Mouse (Mus musculus): Measurements from ENCODE around the gene Fbxl15. TPM values are rescaled to one million over a fixed set of nuclear protein-coding genes. Genes with fewer than 3 reads are reported as not detected.

The Fbxl15 gene
- polyA plus RNA-seq, 1 experiment from 2014 or later, result 17.7 TPM

GRCm38 (mm10) chr19:46331326-46331725, 3.3 kb downstream of the Fbxl15 start:
- no peak overlapping the region for H3K27ac ChIP-seq (ENCODE audit: low read depth)
- no peak overlapping the region for H3K4me2 ChIP-seq (ENCODE audit: low read length)
- H3K4me1 ChIP-seq (replicated peaks; ENCODE audit: control insufficient read depth, insufficient read depth, low read length), result peaks cover 22% of the 10 kb centered on the region
- 90% methylated on average over 14 of the region's 14 CpGs for WGBS
- H3K4me3 ChIP-seq (ENCODE audit: low read depth, low read length), result no peak overlapping the region
- ATAC-seq (replicated peaks; ENCODE audit: low FRiP score, low TSS enrichment, low read depth), result no peak
- no peaks in the 10 kb centered on the region for H3K9me3 ChIP-seq (ENCODE audit: control insufficient read depth, low read length)
- H3K27me3 ChIP-seq (replicated peaks; ENCODE audit: control insufficient read depth, insufficient read depth, low read length), result peaks cover 6% of the 10 kb centered on the region
- H3K36me3 ChIP-seq (ENCODE audit: control insufficient read depth, insufficient read depth, low read length), result peaks cover 20% of the 10 kb centered on the region
- DNase-seq (ENCODE audit: low spot score), result no peak
- H3K9ac ChIP-seq (ENCODE audit: low read length), result no peak overlapping the region

DNA sequence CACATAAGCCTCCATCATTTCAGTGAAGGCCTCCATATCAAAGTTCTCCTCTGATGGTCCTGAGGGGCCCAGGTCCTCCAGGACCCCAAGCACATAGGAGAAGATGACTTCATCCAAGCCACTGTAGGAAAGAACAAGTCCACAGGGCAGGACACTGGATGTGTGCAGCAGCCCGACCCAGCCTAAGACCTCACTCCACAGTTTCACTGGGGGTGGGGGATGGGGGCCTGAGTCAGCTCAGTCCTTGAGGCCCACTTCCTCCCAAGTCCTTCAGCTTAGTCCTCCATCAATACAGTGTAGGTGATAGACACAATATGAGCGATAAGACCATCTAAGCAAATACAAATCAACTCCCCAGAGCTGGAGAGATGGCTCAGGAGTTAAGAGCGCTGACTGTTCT, 4.0 kb downstream of the Fbxl15 start:
- Histone ChIP-seq H3K4me2 (ENCODE audit: low read length) (no peak overlapping the region), H3K4me1 (replicated peaks; ENCODE audit: control insufficient read depth, insufficient read depth, low read length) (peaks cover 17% of the 10 kb centered on the region), H3K9me3 (ENCODE audit: control insufficient read depth, low read length) (no peaks in the 10 kb centered on the region), H3K36me3 (ENCODE audit: control insufficient read depth, insufficient read depth, low read length) (peaks cover 20% of the 10 kb centered on the region), H3K27me3 (replicated peaks; ENCODE audit: control insufficient read depth, insufficient read depth, low read length) (peaks cover under 1% of the 10 kb centered on the region; the same call in 1 of the 2 replicates), H3K9ac (ENCODE audit: low read length) (no peak overlapping the region), H3K4me3 (ENCODE audit: low read depth, low read length) (no peak overlapping the region), H3K27ac (ENCODE audit: low read depth) (no peak overlapping the region)
- ATAC-seq (replicated peaks; ENCODE audit: low FRiP score, low TSS enrichment, low read depth), result no peak
- 83% methylated on average over 3 of the region's 3 CpGs for WGBS
- no peak for DNase-seq (ENCODE audit: low spot score)

GRCm38 (mm10) chr19:46332721-46333339, 4.8 kb downstream of the Fbxl15 start:
- Histone ChIP-seq H3K36me3 (ENCODE audit: control insufficient read depth, insufficient read depth, low read length) (peaks cover 20% of the 10 kb centered on the region), H3K4me2 (ENCODE audit: low read length) (no peak overlapping the region), H3K4me1 (replicated peaks; ENCODE audit: control insufficient read depth, insufficient read depth, low read length) (peaks cover 14% of the 10 kb centered on the region), H3K27ac (ENCODE audit: low read depth) (no peak overlapping the region), H3K4me3 (ENCODE audit: low read depth, low read length) (no peak overlapping the region), H3K27me3 (replicated peaks; ENCODE audit: control insufficient read depth, insufficient read depth, low read length) (no peaks in the 10 kb centered on the region), H3K9me3 (ENCODE audit: control insufficient read depth, low read length) (no peaks in the 10 kb centered on the region), H3K9ac (ENCODE audit: low read length) (no peak overlapping the region)
- ATAC-seq (replicated peaks; ENCODE audit: low FRiP score, low TSS enrichment, low read depth), result no peak
- DNase-seq (ENCODE audit: low spot score), result no peak
- WGBS, result 65% methylated on average over 7 of the region's 7 CpGs

GRCm38 (mm10) chr19:46333906-46334305, 5.9 kb downstream of the Fbxl15 start:
- ATAC-seq (replicated peaks; ENCODE audit: low FRiP score, low TSS enrichment, low read depth), result no peak

DNA sequence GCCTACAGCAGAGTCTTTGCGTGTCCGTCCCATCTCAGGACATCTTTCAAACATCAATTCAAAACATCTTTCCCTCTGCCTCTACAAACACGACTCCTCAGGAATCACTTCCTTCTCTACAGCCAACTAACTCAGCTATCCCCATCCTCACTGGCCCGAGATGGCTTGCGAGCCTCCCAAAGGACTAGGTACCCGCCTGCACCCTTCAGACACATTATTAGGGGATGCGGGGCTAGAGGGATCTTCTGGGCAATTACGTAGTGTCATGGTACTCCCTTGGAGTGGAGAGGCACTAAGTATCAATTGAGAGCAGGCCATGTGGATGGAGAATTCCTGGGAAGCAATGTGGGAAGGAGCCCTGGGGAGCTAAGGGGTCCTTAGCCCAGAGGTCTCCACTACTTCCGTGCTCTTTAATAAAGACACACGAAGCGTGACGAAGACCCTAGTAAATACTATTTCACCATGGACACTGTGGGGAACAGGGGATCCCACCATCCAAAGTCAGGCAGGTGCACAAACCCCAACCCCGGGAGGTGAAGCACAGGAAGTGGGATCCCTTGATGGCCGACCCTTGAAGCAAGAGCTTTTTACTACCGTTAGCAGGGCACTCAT, 9.8 kb downstream of the Fbxl15 start:
- ATAC-seq (replicated peaks; ENCODE audit: low FRiP score, low TSS enrichment, low read depth), result no peak
- Histone ChIP-seq H3K9me3 (ENCODE audit: control insufficient read depth, low read length) (no peaks in the 10 kb centered on the region), H3K9ac (ENCODE audit: low read length) (peak overlapping the region; percentile 60), H3K4me3 (ENCODE audit: low read depth, low read length) (peak overlapping the region; percentile 67), H3K4me1 (replicated peaks; ENCODE audit: control insufficient read depth, insufficient read depth, low read length) (peaks cover 4% of the 10 kb centered on the region; the same call in 1 of the 2 replicates), H3K4me2 (ENCODE audit: low read length) (peak overlapping the region; percentile 70), H3K27ac (ENCODE audit: low read depth) (no peak overlapping the region), H3K36me3 (ENCODE audit: control insufficient read depth, insufficient read depth, low read length) (no peaks in the 10 kb centered on the region), H3K27me3 (replicated peaks; ENCODE audit: control insufficient read depth, insufficient read depth, low read length) (no peaks in the 10 kb centered on the region)
- DNase-seq (ENCODE audit: low spot score), result no peak
- WGBS, result 30% methylated on average over 15 of the region's 15 CpGs

More at GRCm38 (mm10) chr19:46333906-46334305, 5.9 kb downstream of the Fbxl15 start:
- Histone ChIP-seq H3K27me3 (replicated peaks; ENCODE audit: control insufficient read depth, insufficient read depth, low read length) (no peaks in the 10 kb centered on the region), H3K36me3 (ENCODE audit: control insufficient read depth, insufficient read depth, low read length) (peaks cover 20% of the 10 kb centered on the region), H3K4me2 (ENCODE audit: low read length) (no peak overlapping the region), H3K27ac (ENCODE audit: low read depth) (no peak overlapping the region), H3K9me3 (ENCODE audit: control insufficient read depth, low read length) (no peaks in the 10 kb centered on the region), H3K4me1 (replicated peaks; ENCODE audit: control insufficient read depth, insufficient read depth, low read length) (peaks cover 14% of the 10 kb centered on the region), H3K9ac (ENCODE audit: low read length) (no peak overlapping the region), H3K4me3 (ENCODE audit: low read depth, low read length) (no peak overlapping the region)
- no peak for DNase-seq (ENCODE audit: low spot score)
- 89% methylated on average over 3 of the region's 3 CpGs for WGBS

GRCm38 (mm10) chr19:46338331-46338936, 10.4 kb downstream of the Fbxl15 start, which contains the start of gene Cuedc2:
TSS of gene Cuedc2 (minus strand) at chr19:46338702.
- WGBS, result 0% methylated on average over 31 of the region's 31 CpGs

GRCm38 (mm10) chr19:46338942-46339286, 10.9 kb downstream of the Fbxl15 start:
- WGBS, result 53% methylated on average over 6 of the region's 6 CpGs
- H3K9ac ChIP-seq (ENCODE audit: low read length), result no peak overlapping the region
- no peak overlapping the region for H3K27ac ChIP-seq (ENCODE audit: low read depth)

More at GRCm38 (mm10) chr19:46338331-46338936, 10.4 kb downstream of the Fbxl15 start, which contains the start of gene Cuedc2:
- Histone ChIP-seq H3K4me1 (replicated peaks; ENCODE audit: control insufficient read depth, insufficient read depth, low read length) (peaks cover 4% of the 10 kb centered on the region; the same call in 1 of the 2 replicates), H3K4me2 (ENCODE audit: low read length) (peak within 1 kb of the TSS; percentile 70), H3K36me3 (ENCODE audit: control insufficient read depth, insufficient read depth, low read length) (no peaks in the 10 kb centered on the region), H3K9ac (ENCODE audit: low read length) (peak within 1 kb of the TSS; percentile 60), H3K27ac (ENCODE audit: low read depth) (no peak within 1 kb of the TSS), H3K4me3 (ENCODE audit: low read depth, low read length) (peak within 1 kb of the TSS; percentile 67), H3K27me3 (replicated peaks; ENCODE audit: control insufficient read depth, insufficient read depth, low read length) (no peaks in the 10 kb centered on the region), H3K9me3 (ENCODE audit: control insufficient read depth, low read length) (no peaks in the 10 kb centered on the region)
- DNase-seq (ENCODE audit: low spot score) (peak; percentile 99), ATAC-seq (replicated peaks; ENCODE audit: low FRiP score, low TSS enrichment, low read depth) (peak; percentile 85)

DNA sequence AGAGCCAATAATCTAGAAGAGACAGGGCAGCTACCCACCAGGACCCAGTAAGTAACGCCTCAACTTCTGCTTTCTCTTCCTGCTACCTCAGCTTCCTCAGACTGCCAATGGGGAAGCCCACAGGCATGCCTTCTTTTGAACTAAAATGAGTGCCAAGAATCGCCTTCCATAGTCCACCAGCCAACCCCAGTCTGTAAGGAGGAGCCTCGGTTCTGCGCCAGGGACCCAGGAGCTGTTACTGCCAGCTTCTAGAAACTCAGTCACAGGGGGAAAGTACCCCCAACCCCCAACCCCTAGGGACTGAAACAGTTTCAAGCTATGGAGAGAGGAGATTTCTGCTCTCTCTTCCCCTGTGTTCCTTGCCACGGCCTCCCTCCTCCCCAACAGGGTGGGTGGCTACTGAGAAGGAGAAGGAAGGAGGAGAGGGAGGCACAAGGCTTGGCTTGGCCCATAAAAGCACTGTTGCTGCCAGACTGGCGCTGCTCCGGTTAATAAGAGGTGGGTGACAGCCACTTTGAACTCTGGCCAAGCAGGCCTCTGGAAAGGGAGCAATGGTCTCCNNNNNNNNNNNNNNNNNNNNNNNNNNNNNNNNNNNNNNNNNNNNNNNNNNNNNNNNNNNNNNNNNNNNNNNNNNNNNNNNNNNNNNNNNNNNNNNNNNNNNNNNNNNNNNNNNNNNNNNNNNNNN, 11.4 kb downstream of the Fbxl15 start:
- no peak for ATAC-seq (replicated peaks; ENCODE audit: low FRiP score, low TSS enrichment, low read depth)
- Histone ChIP-seq H3K27me3 (replicated peaks; ENCODE audit: control insufficient read depth, insufficient read depth, low read length) (no peaks in the 10 kb centered on the region), H3K36me3 (ENCODE audit: control insufficient read depth, insufficient read depth, low read length) (no peaks in the 10 kb centered on the region), H3K9me3 (ENCODE audit: control insufficient read depth, low read length) (no peaks in the 10 kb centered on the region), H3K9ac (ENCODE audit: low read length) (no peak overlapping the region), H3K4me1 (replicated peaks; ENCODE audit: control insufficient read depth, insufficient read depth, low read length) (peaks cover 4% of the 10 kb centered on the region; the same call in 1 of the 2 replicates), H3K4me3 (ENCODE audit: low read depth, low read length) (no peak overlapping the region), H3K4me2 (ENCODE audit: low read length) (no peak overlapping the region), H3K27ac (ENCODE audit: low read depth) (no peak overlapping the region)
- WGBS, result 76% methylated on average over 7 of the region's 7 CpGs
- DNase-seq (ENCODE audit: low spot score), result no peak

More at GRCm38 (mm10) chr19:46338942-46339286, 10.9 kb downstream of the Fbxl15 start:
- Histone ChIP-seq H3K4me1 (replicated peaks; ENCODE audit: control insufficient read depth, insufficient read depth, low read length) (peaks cover 4% of the 10 kb centered on the region; the same call in 1 of the 2 replicates), H3K4me3 (ENCODE audit: low read depth, low read length) (peak overlapping the region; percentile 67), H3K36me3 (ENCODE audit: control insufficient read depth, insufficient read depth, low read length) (no peaks in the 10 kb centered on the region), H3K27me3 (replicated peaks; ENCODE audit: control insufficient read depth, insufficient read depth, low read length) (no peaks in the 10 kb centered on the region), H3K4me2 (ENCODE audit: low read length) (peak overlapping the region; percentile 70), H3K9me3 (ENCODE audit: control insufficient read depth, low read length) (no peaks in the 10 kb centered on the region)
- no peak for DNase-seq (ENCODE audit: low spot score)
- no peak for ATAC-seq (replicated peaks; ENCODE audit: low FRiP score, low TSS enrichment, low read depth)

Measured in intestine, embryonic 14.5 days (tissue).